Mouse (Mus musculus) limb, embryonic 10.5 days (tissue): Measurements from ENCODE around the gene Stbd1. TPM values are rescaled to one million over a fixed set of nuclear protein-coding genes. Genes with fewer than 3 reads are reported as not detected.
A peak's percentile ranks its signal among the peaks of the same experiment; 100 is the strongest.

Experiments
- DNase-seq: peaks from one replicate; pipeline ENCODE4 v3.0.0-alpha.2; 2017; ENCODE audit warnings: low spot score
- H3K27ac ChIP-seq: fragments of 300-500 bp; sonication (generic); 2 replicates; pipeline ENCODE4 v1.5.1; 2016; ENCODE audit warnings: mild to moderate bottlenecking
- H3K27me3 ChIP-seq: fragments of 300-500 bp; sonication (generic); 2 replicates; pipeline ENCODE4 v1.6.1; 2016; ENCODE audit warnings: low read depth, mild to moderate bottlenecking; ENCODE audit not compliant: poor library complexity, severe bottlenecking
- H3K36me3 ChIP-seq: fragments of 300-500 bp; sonication (generic); 2 replicates; pipeline ENCODE4 v1.6.1; 2016; ENCODE audit warnings: mild to moderate bottlenecking, moderate library complexity
- H3K4me1 ChIP-seq: fragments of 300-500 bp; sonication (generic); 2 replicates; pipeline ENCODE4 v1.6.1; 2016
- H3K4me3 ChIP-seq: fragments of 300-500 bp; sonication (generic); 2 replicates; pipeline ENCODE4 v1.5.1; 2016; ENCODE audit warnings: mild to moderate bottlenecking, moderate library complexity
- H3K9me3 ChIP-seq: fragments of 300-500 bp; sonication (generic); replicated peaks from 2 replicates; pipeline ENCODE4 v1.6.1; 2016; ENCODE audit warnings: mild to moderate bottlenecking
- WGBS: fragments of 180-500 bp; shearing (Covaris S2); methylation state at CpG from one replicate; pipeline ENCODE4 v1.1.7; 2016; 5-methylcytosine and 5-hydroxymethylcytosine counted together
- polyA plus RNA-seq: library from polyadenylated mRNA; unstranded; fragments of >200 nt; fragmentation: Nextera tagmentation; extraction: Ambion mirVana; gene quantifications from 2 replicates; pipeline ENCODE4 v1.2.1, GENCODE M21; 2016

The Stbd1 gene
- polyA plus RNA-seq = 7.9 and 8.6 TPM in 2 replicates

- H3K4me1 ChIP-seq = peaks cover 11% of the 10 kb centered on the region
- peaks cover 11% of the 10 kb centered on the region; the same call in 1 of the 2 replicates for H3K27me3 ChIP-seq
- no peaks in the 10 kb centered on the region for H3K9me3 ChIP-seq
- under 1% methylated on average over 69 of the region's 69 CpGs for WGBS
- H3K36me3 ChIP-seq = no peaks in the 10 kb centered on the region
- peak; percentile 91 for DNase-seq
- H3K4me3 ChIP-seq = peak within 1 kb of the TSS; percentile 71
- peak within 1 kb of the TSS; percentile 87 for H3K27ac ChIP-seq
Measured at GRCm38 (mm10) chr5:92602691-92603690, at the start of gene Stbd1. Gene Stbd1 (plus strand): TSS chr5:92603041.

- Histone ChIP-seq H3K4me3 (no peak overlapping the region), H3K36me3 (no peaks in the 10 kb centered on the region), H3K27me3 (no peaks in the 10 kb centered on the region), H3K4me1 (no peaks in the 10 kb centered on the region), H3K27ac (no peak overlapping the region), H3K9me3 (no peaks in the 10 kb centered on the region)
- WGBS = 74% methylated on average over 3 of the region's 3 CpGs
- no peak for DNase-seq
Measured at GRCm38 (mm10) chr5:92553939-92554338, 48.9 kb upstream of the Stbd1 start.

- Histone ChIP-seq H3K27ac (no peak overlapping the region), H3K4me1 (no peaks in the 10 kb centered on the region), H3K4me3 (no peak overlapping the region), H3K9me3 (no peaks in the 10 kb centered on the region), H3K27me3 (no peaks in the 10 kb centered on the region), H3K36me3 (no peaks in the 10 kb centered on the region)
- DNase-seq = no peak
- WGBS = 90% methylated on average over 4 of the region's 4 CpGs
Measured at GRCm38 (mm10) chr5:92554443-92554842, 48.4 kb upstream of the Stbd1 start.

- H3K4me1 ChIP-seq = no peaks in the 10 kb centered on the region
- 81% methylated on average over 16 of the region's 16 CpGs for WGBS
- H3K36me3 ChIP-seq = no peaks in the 10 kb centered on the region
- no peaks in the 10 kb centered on the region for H3K9me3 ChIP-seq
- no peak within 1 kb of the TSS for H3K4me3 ChIP-seq
- H3K27ac ChIP-seq = no peak within 1 kb of the TSS
- no peaks in the 10 kb centered on the region for H3K27me3 ChIP-seq
- no peak for DNase-seq
Measured at GRCm38 (mm10) chr5:92554891-92555511, 47.8 kb upstream of the Stbd1 start, which contains the start of gene Fam47e. Gene Fam47e (plus strand): TSS chr5:92555069.

GRCm38 (mm10) chr5:92555905-92556304 is 46.9 kb upstream of the Stbd1 start:
- no peaks in the 10 kb centered on the region for H3K36me3 ChIP-seq
- no peak for DNase-seq
- no peaks in the 10 kb centered on the region for H3K4me1 ChIP-seq
- no peaks in the 10 kb centered on the region for H3K27me3 ChIP-seq
- H3K4me3 ChIP-seq = no peak overlapping the region
- H3K9me3 ChIP-seq = no peaks in the 10 kb centered on the region
- WGBS = 90% methylated on average over 1 of the region's 1 CpGs
- H3K27ac ChIP-seq = no peak overlapping the region

- 95% methylated on average over 1 of the region's 1 CpGs for WGBS
- no peak overlapping the region for H3K27ac ChIP-seq
- no peak for DNase-seq
- peaks cover 1% of the 10 kb centered on the region for H3K4me1 ChIP-seq
- no peaks in the 10 kb centered on the region for H3K9me3 ChIP-seq
- H3K36me3 ChIP-seq = no peaks in the 10 kb centered on the region
- H3K4me3 ChIP-seq = no peak overlapping the region
- no peaks in the 10 kb centered on the region for H3K27me3 ChIP-seq
Measured at GRCm38 (mm10) chr5:92557508-92557907, 45.3 kb upstream of the Stbd1 start.

- no peaks in the 10 kb centered on the region for H3K36me3 ChIP-seq
- DNase-seq = no peak
- peaks cover 18% of the 10 kb centered on the region for H3K4me1 ChIP-seq
- no peak overlapping the region for H3K4me3 ChIP-seq
- H3K27ac ChIP-seq = no peak overlapping the region
- 90% methylated on average over 2 of the region's 2 CpGs for WGBS
- no peaks in the 10 kb centered on the region for H3K27me3 ChIP-seq
- no peaks in the 10 kb centered on the region for H3K9me3 ChIP-seq
Measured at GRCm38 (mm10) chr5:92560201-92560600, 42.6 kb upstream of the Stbd1 start.

GRCm38 (mm10) chr5:92562002-92562401 is 40.8 kb upstream of the Stbd1 start:
- Histone ChIP-seq H3K36me3 (no peaks in the 10 kb centered on the region), H3K27ac (0 out of 2 replicates have a peak overlapping the region, but pooled peaks have one; percentile 16), H3K4me1 (peaks cover 18% of the 10 kb centered on the region), H3K9me3 (no peaks in the 10 kb centered on the region), H3K27me3 (no peaks in the 10 kb centered on the region), H3K4me3 (no peak overlapping the region)
- WGBS = 84% methylated on average over 13 of the region's 13 CpGs
- no peak for DNase-seq

GRCm38 (mm10) chr5:92571232-92571631 is 31.6 kb upstream of the Stbd1 start:
- H3K27ac ChIP-seq = no peak overlapping the region
- no peaks in the 10 kb centered on the region for H3K36me3 ChIP-seq
- 87% methylated on average over 4 of the region's 4 CpGs for WGBS
- DNase-seq = no peak
- H3K4me3 ChIP-seq = no peak overlapping the region
- no peaks in the 10 kb centered on the region for H3K4me1 ChIP-seq
- H3K9me3 ChIP-seq = no peaks in the 10 kb centered on the region
- no peaks in the 10 kb centered on the region for H3K27me3 ChIP-seq

- Histone ChIP-seq H3K9me3 (no peaks in the 10 kb centered on the region), H3K4me1 (no peaks in the 10 kb centered on the region), H3K36me3 (no peaks in the 10 kb centered on the region), H3K27me3 (no peaks in the 10 kb centered on the region), H3K27ac (no peak overlapping the region), H3K4me3 (no peak overlapping the region)
- no peak for DNase-seq
- 89% methylated on average over 14 of the region's 14 CpGs for WGBS
Measured at GRCm38 (mm10) chr5:92579559-92579958, 23.3 kb upstream of the Stbd1 start.

- no peaks in the 10 kb centered on the region for H3K9me3 ChIP-seq
- H3K27me3 ChIP-seq = no peaks in the 10 kb centered on the region
- no peak for DNase-seq
- no peaks in the 10 kb centered on the region for H3K36me3 ChIP-seq
- H3K4me3 ChIP-seq = no peak overlapping the region
- WGBS = 45% methylated on average over 10 of the region's 10 CpGs
- no peak overlapping the region for H3K27ac ChIP-seq
- no peaks in the 10 kb centered on the region; the same call in 1 of the 2 replicates for H3K4me1 ChIP-seq
Measured at GRCm38 (mm10) chr5:92585932-92586331, 16.9 kb upstream of the Stbd1 start.

GRCm38 (mm10) chr5:92595026-92595425 is 7.8 kb upstream of the Stbd1 start:
- no peaks in the 10 kb centered on the region for H3K4me1 ChIP-seq
- no peak for DNase-seq
- no peak overlapping the region for H3K4me3 ChIP-seq
- H3K27ac ChIP-seq = no peak overlapping the region
- H3K9me3 ChIP-seq = no peaks in the 10 kb centered on the region
- H3K36me3 ChIP-seq = no peaks in the 10 kb centered on the region
- 84% methylated on average over 5 of the region's 5 CpGs for WGBS
- no peaks in the 10 kb centered on the region for H3K27me3 ChIP-seq

- WGBS = 91% methylated on average over 8 of the region's 8 CpGs
Measured at GRCm38 (mm10) chr5:92596865-92597264, 6.0 kb upstream of the Stbd1 start.

More at GRCm38 (mm10) chr5:92596865-92597264, 6.0 kb upstream of the Stbd1 start:
- H3K36me3 ChIP-seq = no peaks in the 10 kb centered on the region
- H3K4me1 ChIP-seq = no peaks in the 10 kb centered on the region
- H3K4me3 ChIP-seq = no peak overlapping the region
- H3K9me3 ChIP-seq = no peaks in the 10 kb centered on the region
- DNase-seq = no peak
- no peak overlapping the region for H3K27ac ChIP-seq
- H3K27me3 ChIP-seq = peaks cover 6% of the 10 kb centered on the region; the same call in 1 of the 2 replicates
